Mouse (Mus musculus): ENCODE data around the gene Kifc1. TPM values are rescaled to one million over a fixed set of nuclear protein-coding genes. Genes with fewer than 3 reads are reported as not detected.
"Not testable (repeated sequence)": the region's sequence is repeated elsewhere in the genome, so short reads cannot be mapped to it uniquely, and the experiment has no call there.

The Kifc1 gene
- polyA plus RNA-seq, 1 experiment from 2014 or later: 8.1 TPM

GRCm38 (mm10) chr17:33904835-33905234 lies 14.4 kb upstream of the Kifc1 start, which contains the start of gene Platr17:
Gene Platr17, plus strand, starts transcription at chr17:33905135.
- peaks cover 28% of the 10 kb centered on the region for H3K4me1 ChIP-seq
- WGBS: 34% methylated on average over 4 of the region's 4 CpGs
- DNase-seq (ENCODE audit: extremely low spot score, low spot score); H3K9me3 ChIP-seq; H3K4me3 ChIP-seq; H3K36me3 ChIP-seq (replicated peaks); H3K27ac ChIP-seq; H3K27me3 ChIP-seq (ENCODE audit: poor library complexity, severe bottlenecking): not testable (repeated sequence)

- WGBS: 77% methylated on average over 6 of the region's 6 CpGs
- H3K9me3 ChIP-seq; H3K27ac ChIP-seq; H3K27me3 ChIP-seq (ENCODE audit: poor library complexity, severe bottlenecking); DNase-seq (ENCODE audit: extremely low spot score, low spot score); H3K36me3 ChIP-seq (replicated peaks); H3K4me3 ChIP-seq: not testable (repeated sequence)
- peaks cover 24% of the 10 kb centered on the region for H3K4me1 ChIP-seq
These were observed 13.6 kb upstream of the Kifc1 start for GRCm38 (mm10) chr17:33903911-33904651.

GRCm38 (mm10) chr17:33902491-33902890 lies 12.0 kb upstream of the Kifc1 start:
- H3K9me3 ChIP-seq: no peaks in the 10 kb centered on the region
- H3K4me3 ChIP-seq: no peak overlapping the region
- H3K36me3 ChIP-seq (replicated peaks): no peaks in the 10 kb centered on the region
- no peak for DNase-seq (ENCODE audit: extremely low spot score, low spot score)
- no peaks in the 10 kb centered on the region for H3K27me3 ChIP-seq (ENCODE audit: poor library complexity, severe bottlenecking)
- 91% methylated on average over 7 of the region's 7 CpGs for WGBS
- H3K4me1 ChIP-seq: peaks cover 9% of the 10 kb centered on the region
- no peak overlapping the region for H3K27ac ChIP-seq

- Histone ChIP-seq H3K27ac (no peak overlapping the region), H3K4me1 (peaks cover 9% of the 10 kb centered on the region), H3K9me3 (no peaks in the 10 kb centered on the region), H3K4me3 (no peak overlapping the region), H3K27me3 (ENCODE audit: poor library complexity, severe bottlenecking) (no peaks in the 10 kb centered on the region), H3K36me3 (replicated peaks) (no peaks in the 10 kb centered on the region)
- 90% methylated on average over 4 of the region's 4 CpGs for WGBS
- DNase-seq (ENCODE audit: extremely low spot score, low spot score): no peak
These were observed 11.6 kb upstream of the Kifc1 start for GRCm38 (mm10) chr17:33902079-33902478.

- Histone ChIP-seq H3K27me3 (ENCODE audit: poor library complexity, severe bottlenecking) (no peaks in the 10 kb centered on the region), H3K36me3 (replicated peaks) (no peaks in the 10 kb centered on the region)
These were observed 11.2 kb upstream of the Kifc1 start for GRCm38 (mm10) chr17:33901653-33902052.

GRCm38 (mm10) chr17:33900989-33901314 lies 10.5 kb upstream of the Kifc1 start:
- Histone ChIP-seq H3K4me1 (peaks cover 9% of the 10 kb centered on the region), H3K9me3 (no peaks in the 10 kb centered on the region), H3K27me3 (ENCODE audit: poor library complexity, severe bottlenecking) (no peaks in the 10 kb centered on the region), H3K4me3 (no peak overlapping the region), H3K36me3 (replicated peaks) (no peaks in the 10 kb centered on the region), H3K27ac (no peak overlapping the region)
- DNase-seq (ENCODE audit: extremely low spot score, low spot score): no peak
- 86% methylated on average over 4 of the region's 4 CpGs for WGBS

More at GRCm38 (mm10) chr17:33901653-33902052, 11.2 kb upstream of the Kifc1 start:
- WGBS: 81% methylated on average over 4 of the region's 4 CpGs
- H3K9me3 ChIP-seq: no peaks in the 10 kb centered on the region
- no peak overlapping the region for H3K27ac ChIP-seq
- no peak overlapping the region for H3K4me3 ChIP-seq
- DNase-seq (ENCODE audit: extremely low spot score, low spot score): no peak
- H3K4me1 ChIP-seq: peaks cover 9% of the 10 kb centered on the region

- no peak for DNase-seq (ENCODE audit: extremely low spot score, low spot score)
- Histone ChIP-seq H3K36me3 (replicated peaks) (no peaks in the 10 kb centered on the region), H3K27ac (no peak overlapping the region), H3K4me3 (no peak overlapping the region), H3K4me1 (peaks cover 9% of the 10 kb centered on the region), H3K9me3 (no peaks in the 10 kb centered on the region), H3K27me3 (ENCODE audit: poor library complexity, severe bottlenecking) (no peaks in the 10 kb centered on the region)
- 81% methylated on average over 7 of the region's 7 CpGs for WGBS
These were observed 10.0 kb upstream of the Kifc1 start for GRCm38 (mm10) chr17:33900281-33900988.

- H3K27ac ChIP-seq: no peak overlapping the region
- no peak overlapping the region for H3K4me3 ChIP-seq
- peaks cover 4% of the 10 kb centered on the region for H3K4me1 ChIP-seq
- no peaks in the 10 kb centered on the region for H3K36me3 ChIP-seq (replicated peaks)
- no peaks in the 10 kb centered on the region for H3K9me3 ChIP-seq
- WGBS: 86% methylated on average over 4 of the region's 4 CpGs
- no peaks in the 10 kb centered on the region for H3K27me3 ChIP-seq (ENCODE audit: poor library complexity, severe bottlenecking)
- no peak for DNase-seq (ENCODE audit: extremely low spot score, low spot score)
These were observed 9.2 kb upstream of the Kifc1 start for GRCm38 (mm10) chr17:33899642-33900041.

GRCm38 (mm10) chr17:33898193-33898592 lies 7.7 kb upstream of the Kifc1 start:
- H3K36me3 ChIP-seq (replicated peaks); H3K4me1 ChIP-seq; H3K9me3 ChIP-seq; H3K4me3 ChIP-seq; DNase-seq (ENCODE audit: extremely low spot score, low spot score); H3K27me3 ChIP-seq (ENCODE audit: poor library complexity, severe bottlenecking); H3K27ac ChIP-seq: not testable (repeated sequence)
- WGBS: 89% methylated on average over 4 of the region's 4 CpGs

- H3K36me3 ChIP-seq (replicated peaks): no peaks in the 10 kb centered on the region
- no peak for DNase-seq (ENCODE audit: extremely low spot score, low spot score)
- WGBS: 47% methylated on average over 6 of the region's 6 CpGs
- H3K9me3 ChIP-seq: no peaks in the 10 kb centered on the region
- H3K4me1 ChIP-seq: no peaks in the 10 kb centered on the region
- H3K27ac ChIP-seq: no peak overlapping the region
- no peaks in the 10 kb centered on the region for H3K27me3 ChIP-seq (ENCODE audit: poor library complexity, severe bottlenecking)
- no peak overlapping the region for H3K4me3 ChIP-seq
These were observed 6.8 kb upstream of the Kifc1 start for GRCm38 (mm10) chr17:33897114-33897794.

GRCm38 (mm10) chr17:33893011-33893410 lies 2.5 kb upstream of the Kifc1 start:
- H3K27ac ChIP-seq; H3K9me3 ChIP-seq; DNase-seq (ENCODE audit: extremely low spot score, low spot score); H3K4me3 ChIP-seq; H3K36me3 ChIP-seq (replicated peaks); H3K27me3 ChIP-seq (ENCODE audit: poor library complexity, severe bottlenecking): not testable (repeated sequence)
- WGBS: 82% methylated on average over 4 of the region's 4 CpGs
- H3K4me1 ChIP-seq: peaks cover 14% of the 10 kb centered on the region

- WGBS: 28% methylated on average over 7 of the region's 7 CpGs
- H3K27ac ChIP-seq: no peak overlapping the region
- H3K9me3 ChIP-seq: no peaks in the 10 kb centered on the region
- no peaks in the 10 kb centered on the region for H3K27me3 ChIP-seq (ENCODE audit: poor library complexity, severe bottlenecking)
- no peak overlapping the region for H3K4me3 ChIP-seq
- peaks cover 20% of the 10 kb centered on the region for H3K4me1 ChIP-seq
- H3K36me3 ChIP-seq (replicated peaks): no peaks in the 10 kb centered on the region; the same call in 1 of the 2 replicates
- DNase-seq (ENCODE audit: extremely low spot score, low spot score): no peak
These were observed 2.0 kb upstream of the Kifc1 start for GRCm38 (mm10) chr17:33892429-33892828.

- H3K27me3 ChIP-seq (ENCODE audit: poor library complexity, severe bottlenecking); DNase-seq (ENCODE audit: extremely low spot score, low spot score); H3K4me3 ChIP-seq; H3K9me3 ChIP-seq; H3K27ac ChIP-seq; H3K36me3 ChIP-seq (replicated peaks): not testable (repeated sequence)
- peaks cover 21% of the 10 kb centered on the region for H3K4me1 ChIP-seq
- WGBS: 66% methylated on average over 6 of the region's 6 CpGs
These were observed 1.4 kb upstream of the Kifc1 start for GRCm38 (mm10) chr17:33891892-33892291.

All from forebrain, embryonic 10.5 days (tissue).